Mouse (Mus musculus): ENCODE results near the gene Gpr156.

The Gpr156 gene

GRCm38 (mm10) chr16:37920842-37921409, 4.6 kb downstream of the Gpr156 start:
- DNase-seq: no peak

GRCm38 (mm10) chr16:37926087-37926486, 9.8 kb downstream of the Gpr156 start:
- DNase-seq: peak; percentile 35

- DNase-seq: no peak
Observed at GRCm38 (mm10) chr16:37927117-37927516, 10.8 kb downstream of the Gpr156 start.

- DNase-seq: no peak
Observed at GRCm38 (mm10) chr16:37929006-37929405, 12.7 kb downstream of the Gpr156 start.

GRCm38 (mm10) chr16:37929626-37930025, 13.3 kb downstream of the Gpr156 start:
- no peak for DNase-seq

GRCm38 (mm10) chr16:37934932-37935331, 18.6 kb downstream of the Gpr156 start:
- no peak for DNase-seq

- no peak for DNase-seq
Observed at GRCm38 (mm10) chr16:37937276-37937675, 21.0 kb downstream of the Gpr156 start.

- DNase-seq: peak; percentile 60
Observed at GRCm38 (mm10) chr16:37938125-37939081, 22.1 kb downstream of the Gpr156 start.

GRCm38 (mm10) chr16:37939082-37939863, 23.0 kb downstream of the Gpr156 start:
- DNase-seq: no peak

GRCm38 (mm10) chr16:37940291-37940690, 24.0 kb downstream of the Gpr156 start:
- DNase-seq: no peak

GRCm38 (mm10) chr16:37943701-37944100, 27.4 kb downstream of the Gpr156 start:
- no peak for DNase-seq

GRCm38 (mm10) chr16:37945031-37945796, 28.9 kb downstream of the Gpr156 start:
- peak; percentile 68 for DNase-seq

GRCm38 (mm10) chr16:37947160-37947559, 30.9 kb downstream of the Gpr156 start:
- DNase-seq: peak; percentile 49

GRCm38 (mm10) chr16:37948365-37948764, 32.1 kb downstream of the Gpr156 start:
- no peak for DNase-seq

GRCm38 (mm10) chr16:37951171-37951570, 34.9 kb downstream of the Gpr156 start:
- DNase-seq: no peak

GRCm38 (mm10) chr16:37953186-37953585, 36.9 kb downstream of the Gpr156 start:
- DNase-seq: no peak

GRCm38 (mm10) chr16:37953991-37954942, 38.0 kb downstream of the Gpr156 start:
- DNase-seq: no peak

GRCm38 (mm10) chr16:37955336-37955917, 39.1 kb downstream of the Gpr156 start:
- no peak for DNase-seq

- no peak for DNase-seq
Observed at GRCm38 (mm10) chr16:37956076-37956676, 39.9 kb downstream of the Gpr156 start.

- DNase-seq: no peak
Observed at GRCm38 (mm10) chr16:37956751-37957150, 40.5 kb downstream of the Gpr156 start.
